ENCODE assay signal across 16 mouse cellular contexts in genomic region chr15:79344627-79345026, GRCm38 (mm10). TPM values are rescaled to one million over a fixed set of nuclear protein-coding genes. Genes with fewer than 3 reads are reported as not detected.
"Had no signal": no experiment of that assay in that cellular context is flagged by ENCODE, and none has a peak within 500 bp of the region (broad histone marks: within the 10 kb centered on the region; RNA-seq: fewer than 3 reads in every experiment).

No protein-coding gene starts in this region.

- H3K36me3 ChIP-seq: lung, embryonic 15.5 days; midbrain, embryonic 13.5 days; midbrain, embryonic 15.5 days; neural tube, embryonic 12.5 days; stomach, embryonic 15.5 days had no signal

- H3K27ac ChIP-seq: lung, embryonic 15.5 days; macrophage; midbrain, embryonic 13.5 days; midbrain, embryonic 15.5 days; neural tube, embryonic 12.5 days; stomach, embryonic 15.5 days; stomach, postnatal 0 days had no signal

- H3K9ac ChIP-seq: lung, embryonic 15.5 days; midbrain, embryonic 13.5 days; midbrain, embryonic 15.5 days; neural tube, embryonic 12.5 days; stomach, embryonic 15.5 days had no signal

- H3K27me3 ChIP-seq: lung, embryonic 15.5 days; stomach, embryonic 15.5 days had no signal

- DNase-seq: lung, adult 2 months; lung, postnatal 14 days; lung, postnatal 36 days; right cerebral cortex, postnatal 14 days; thymus, adult 2 months; thymus, postnatal 25 days; thymus, postnatal 4 days had no signal

- H3K4me3 ChIP-seq: lung, embryonic 15.5 days; megakaryocyte, embryonic 14.5 days; midbrain, embryonic 13.5 days; midbrain, embryonic 15.5 days; neural tube, embryonic 12.5 days; stomach, embryonic 15.5 days had no signal

RNA-seq across cellular contexts. Expression of gene Baiap2l2, which starts 59.3 kb away (rescaled TPM):
- total RNA-seq: neutrophil, adult 5-6 weeks had no signal
- polyA plus RNA-seq: macrophage had no signal
